Mouse (Mus musculus): ENCODE data around the gene Tmigd3. TPM values are rescaled to one million over a fixed set of nuclear protein-coding genes. Genes with fewer than 3 reads are reported as not detected.

Tmigd3 gene
- polyA plus RNA-seq, 1 experiment from 2014 or later = 0.44 TPM

- Histone ChIP-seq H3K9me3 (ENCODE audit: control insufficient read depth) (no peaks in the 10 kb centered on the region), H3K27me3 (replicated peaks; ENCODE audit: control insufficient read depth, insufficient read depth, low read length) (no peaks in the 10 kb centered on the region), H3K4me1 (replicated peaks; ENCODE audit: control insufficient read depth, insufficient read depth, low read length) (no peaks in the 10 kb centered on the region), H3K4me2 (replicated peaks; ENCODE audit: low read depth) (no peak overlapping the region), H3K36me3 (ENCODE audit: control insufficient read depth, insufficient read depth) (no peaks in the 10 kb centered on the region), H3K9ac (ENCODE audit: low read depth, low read length) (no peak overlapping the region), H3K27ac (ENCODE audit: low read depth, low read length) (no peak overlapping the region), H3K4me3 (ENCODE audit: low read depth, low read length) (no peak overlapping the region)
- no peak for ATAC-seq
- WGBS = 85% methylated on average over 8 of the region's 8 CpGs
- no peak for TF ChIP-seq CTCF (IDR thresholded peaks at IDR 0.05; ENCODE audit: low read depth)
Measured at GRCm38 (mm10) chr3:105878751-105879150, 8.0 kb downstream of the Tmigd3 start.

GRCm38 (mm10) chr3:105880419-105880818 lies 9.7 kb downstream of the Tmigd3 start:
- H3K36me3 ChIP-seq (ENCODE audit: control insufficient read depth, insufficient read depth) = no peaks in the 10 kb centered on the region
- H3K27ac ChIP-seq (ENCODE audit: low read depth, low read length) = no peak overlapping the region
- no peak overlapping the region for H3K9ac ChIP-seq (ENCODE audit: low read depth, low read length)
- H3K4me1 ChIP-seq (replicated peaks; ENCODE audit: control insufficient read depth, insufficient read depth, low read length) = no peaks in the 10 kb centered on the region
- H3K4me2 ChIP-seq (replicated peaks; ENCODE audit: low read depth) = no peak overlapping the region
- H3K27me3 ChIP-seq (replicated peaks; ENCODE audit: control insufficient read depth, insufficient read depth, low read length) = no peaks in the 10 kb centered on the region
- ATAC-seq = no peak
- no peak overlapping the region for H3K4me3 ChIP-seq (ENCODE audit: low read depth, low read length)
- TF ChIP-seq CTCF (IDR thresholded peaks at IDR 0.05; ENCODE audit: low read depth) = no peak
- no peaks in the 10 kb centered on the region for H3K9me3 ChIP-seq (ENCODE audit: control insufficient read depth)
- WGBS = 59% methylated on average over 3 of the region's 3 CpGs

GRCm38 (mm10) chr3:105882105-105882504 lies 11.4 kb downstream of the Tmigd3 start:
- Histone ChIP-seq H3K9ac (ENCODE audit: low read depth, low read length) (no peak overlapping the region), H3K27ac (ENCODE audit: low read depth, low read length) (no peak overlapping the region), H3K4me3 (ENCODE audit: low read depth, low read length) (no peak overlapping the region), H3K36me3 (ENCODE audit: control insufficient read depth, insufficient read depth) (no peaks in the 10 kb centered on the region), H3K9me3 (ENCODE audit: control insufficient read depth) (no peaks in the 10 kb centered on the region), H3K4me2 (replicated peaks; ENCODE audit: low read depth) (no peak overlapping the region), H3K4me1 (replicated peaks; ENCODE audit: control insufficient read depth, insufficient read depth, low read length) (no peaks in the 10 kb centered on the region), H3K27me3 (replicated peaks; ENCODE audit: control insufficient read depth, insufficient read depth, low read length) (no peaks in the 10 kb centered on the region)
- WGBS = 89% methylated on average over 7 of the region's 7 CpGs
- no peak for TF ChIP-seq CTCF (IDR thresholded peaks at IDR 0.05; ENCODE audit: low read depth)
- ATAC-seq = no peak

- H3K27me3 ChIP-seq (replicated peaks; ENCODE audit: control insufficient read depth, insufficient read depth, low read length) = no peaks in the 10 kb centered on the region
- no peak overlapping the region for H3K4me2 ChIP-seq (replicated peaks; ENCODE audit: low read depth)
- no peak for ATAC-seq
- H3K9ac ChIP-seq (ENCODE audit: low read depth, low read length) = no peak overlapping the region
- 91% methylated on average over 2 of the region's 2 CpGs for WGBS
- no peaks in the 10 kb centered on the region for H3K9me3 ChIP-seq (ENCODE audit: control insufficient read depth)
- H3K27ac ChIP-seq (ENCODE audit: low read depth, low read length) = no peak overlapping the region
- no peak for TF ChIP-seq CTCF (IDR thresholded peaks at IDR 0.05; ENCODE audit: low read depth)
- H3K36me3 ChIP-seq (ENCODE audit: control insufficient read depth, insufficient read depth) = no peaks in the 10 kb centered on the region
- no peak overlapping the region for H3K4me3 ChIP-seq (ENCODE audit: low read depth, low read length)
- no peaks in the 10 kb centered on the region for H3K4me1 ChIP-seq (replicated peaks; ENCODE audit: control insufficient read depth, insufficient read depth, low read length)
Measured at GRCm38 (mm10) chr3:105883111-105883510, 12.4 kb downstream of the Tmigd3 start.

- no peaks in the 10 kb centered on the region for H3K27me3 ChIP-seq (replicated peaks; ENCODE audit: control insufficient read depth, insufficient read depth, low read length)
- H3K27ac ChIP-seq (ENCODE audit: low read depth, low read length) = no peak overlapping the region
- no peak overlapping the region for H3K4me3 ChIP-seq (ENCODE audit: low read depth, low read length)
- H3K4me2 ChIP-seq (replicated peaks; ENCODE audit: low read depth) = no peak overlapping the region
- no peaks in the 10 kb centered on the region for H3K9me3 ChIP-seq (ENCODE audit: control insufficient read depth)
- peaks cover 5% of the 10 kb centered on the region; the same call in 1 of the 2 replicates for H3K4me1 ChIP-seq (replicated peaks; ENCODE audit: control insufficient read depth, insufficient read depth, low read length)
- no peak for TF ChIP-seq CTCF (IDR thresholded peaks at IDR 0.05; ENCODE audit: low read depth)
- ATAC-seq = no peak
- WGBS = 82% methylated on average over 3 of the region's 3 CpGs
- no peaks in the 10 kb centered on the region for H3K36me3 ChIP-seq (ENCODE audit: control insufficient read depth, insufficient read depth)
- no peak overlapping the region for H3K9ac ChIP-seq (ENCODE audit: low read depth, low read length)
Measured at GRCm38 (mm10) chr3:105888961-105889360, 18.3 kb downstream of the Tmigd3 start.

- Histone ChIP-seq H3K27me3 (replicated peaks; ENCODE audit: control insufficient read depth, insufficient read depth, low read length) (no peaks in the 10 kb centered on the region), H3K27ac (ENCODE audit: low read depth, low read length) (no peak overlapping the region), H3K4me1 (replicated peaks; ENCODE audit: control insufficient read depth, insufficient read depth, low read length) (peaks cover 9% of the 10 kb centered on the region; the same call in 1 of the 2 replicates), H3K4me3 (ENCODE audit: low read depth, low read length) (no peak overlapping the region), H3K4me2 (replicated peaks; ENCODE audit: low read depth) (no peak overlapping the region), H3K9me3 (ENCODE audit: control insufficient read depth) (no peaks in the 10 kb centered on the region), H3K36me3 (ENCODE audit: control insufficient read depth, insufficient read depth) (no peaks in the 10 kb centered on the region), H3K9ac (ENCODE audit: low read depth, low read length) (no peak overlapping the region)
- WGBS = 69% methylated on average over 4 of the region's 4 CpGs
- no peak for ATAC-seq
- no peak for TF ChIP-seq CTCF (IDR thresholded peaks at IDR 0.05; ENCODE audit: low read depth)
Measured at GRCm38 (mm10) chr3:105890220-105890619, 19.5 kb downstream of the Tmigd3 start.

GRCm38 (mm10) chr3:105891141-105891540 lies 20.4 kb downstream of the Tmigd3 start:
- H3K4me1 ChIP-seq (replicated peaks; ENCODE audit: control insufficient read depth, insufficient read depth, low read length) = peaks cover 9% of the 10 kb centered on the region; the same call in 1 of the 2 replicates
- TF ChIP-seq CTCF (IDR thresholded peaks at IDR 0.05; ENCODE audit: low read depth) = no peak
- 65% methylated on average over 3 of the region's 3 CpGs for WGBS
- no peak overlapping the region for H3K4me3 ChIP-seq (ENCODE audit: low read depth, low read length)
- H3K27me3 ChIP-seq (replicated peaks; ENCODE audit: control insufficient read depth, insufficient read depth, low read length) = no peaks in the 10 kb centered on the region
- no peak overlapping the region for H3K4me2 ChIP-seq (replicated peaks; ENCODE audit: low read depth)
- no peaks in the 10 kb centered on the region for H3K9me3 ChIP-seq (ENCODE audit: control insufficient read depth)
- H3K9ac ChIP-seq (ENCODE audit: low read depth, low read length) = no peak overlapping the region
- H3K27ac ChIP-seq (ENCODE audit: low read depth, low read length) = no peak overlapping the region
- H3K36me3 ChIP-seq (ENCODE audit: control insufficient read depth, insufficient read depth) = no peaks in the 10 kb centered on the region
- no peak for ATAC-seq
